Mouse (Mus musculus): ENCODE measurements around the gene Zscan4d. TPM values are rescaled to one million over a fixed set of nuclear protein-coding genes. Genes with fewer than 3 reads are reported as not detected.
"Not testable (repeated sequence)": the region's sequence is repeated elsewhere in the genome, so short reads cannot be mapped to it uniquely, and the experiment has no call there.

Gene Zscan4d
- polyA plus RNA-seq (2015; fragmentation: Nextera tagmentation; extraction: Ambion mirVana), result not detected in 2 replicates

DNA sequence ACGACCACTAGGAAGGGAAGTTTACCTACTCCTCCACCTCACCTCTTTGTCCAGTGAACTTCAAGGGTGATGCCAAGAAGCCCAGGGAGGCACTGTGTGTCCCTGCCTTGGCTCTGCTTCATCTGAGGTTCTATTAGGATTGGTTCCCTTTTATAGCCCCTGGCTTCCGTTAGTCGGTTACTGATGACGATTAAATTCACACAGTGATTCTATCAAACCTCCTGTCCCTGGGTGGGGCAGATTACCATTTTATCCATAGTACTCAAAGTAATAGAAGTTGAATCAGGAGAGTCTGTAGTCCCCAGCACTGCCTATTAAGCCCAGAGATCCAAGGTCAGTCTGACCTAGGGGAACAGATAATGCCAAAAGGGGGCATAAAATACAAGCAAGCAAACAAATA lies at the start of gene Zscan4d:
Gene Zscan4d, minus strand, starts transcription at position 101 of the 400 bp plus-strand sequence.
- not testable (repeated sequence) for H3K4me1 ChIP-seq (ENCODE audit: insufficient read depth, low read length); H3K27me3 ChIP-seq (ENCODE audit: insufficient read depth, low read length); ATAC-seq (ENCODE audit: low FRiP score, low TSS enrichment); H3K27ac ChIP-seq (ENCODE audit: low read length); H3K4me2 ChIP-seq (replicated peaks; ENCODE audit: low read depth, low read length); H3K36me3 ChIP-seq (ENCODE audit: insufficient read depth, low read length); H3K4me3 ChIP-seq (ENCODE audit: low read length); H3K9me3 ChIP-seq (ENCODE audit: low read length); H3K9ac ChIP-seq (replicated peaks; ENCODE audit: low read length)
- WGBS, result 88% methylated on average over 4 of the region's 4 CpGs

DNA sequence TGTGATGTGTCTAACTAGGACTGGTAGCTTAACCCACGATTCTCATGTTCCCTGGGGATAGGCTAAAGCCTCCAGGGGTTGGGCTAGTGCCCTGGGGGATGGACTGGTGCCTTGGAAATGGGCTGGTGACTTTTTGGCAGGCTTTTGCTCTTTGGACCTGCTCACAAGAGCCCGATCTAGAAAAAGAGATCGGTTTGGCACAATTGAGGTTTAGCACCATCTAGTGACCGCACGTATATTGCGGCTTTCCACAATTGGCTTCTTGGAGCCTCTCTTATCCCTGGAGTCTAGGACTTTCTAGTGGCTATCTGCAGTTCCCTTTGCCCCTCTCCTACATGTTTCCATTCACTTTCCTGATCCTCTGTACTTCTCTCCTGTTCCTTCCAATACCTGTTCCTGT lies 7.9 kb downstream of the Zscan4d start:
- not testable (repeated sequence) for H3K9ac ChIP-seq (replicated peaks; ENCODE audit: low read length); ATAC-seq (ENCODE audit: low FRiP score, low TSS enrichment); H3K4me2 ChIP-seq (replicated peaks; ENCODE audit: low read depth, low read length); H3K36me3 ChIP-seq (ENCODE audit: insufficient read depth, low read length); H3K4me1 ChIP-seq (ENCODE audit: insufficient read depth, low read length); H3K27me3 ChIP-seq (ENCODE audit: insufficient read depth, low read length); H3K9me3 ChIP-seq (ENCODE audit: low read length); H3K27ac ChIP-seq (ENCODE audit: low read length); H3K4me3 ChIP-seq (ENCODE audit: low read length)
- WGBS, result 35% methylated on average over 6 of the region's 6 CpGs

Other genes with a start within 250 kb of the Zscan4d start
- not detected in 2 replicates for gene Zscan4c, start 160.4 kb downstream of the Zscan4d start, polyA plus RNA-seq (2015; fragmentation: Nextera tagmentation; extraction: Ambion mirVana)
- not detected in 2 replicates for gene Zscan4-ps1, start 96.5 kb downstream of the Zscan4d start, polyA plus RNA-seq (2015; fragmentation: Nextera tagmentation; extraction: Ambion mirVana)
- not detected in 2 replicates for gene Zscan4e, start 144.5 kb upstream of the Zscan4d start, polyA plus RNA-seq (2015; fragmentation: Nextera tagmentation; extraction: Ambion mirVana)
- not detected in 2 replicates for gene Zscan4f, start 231.8 kb upstream of the Zscan4d start, polyA plus RNA-seq (2015; fragmentation: Nextera tagmentation; extraction: Ambion mirVana)

Measured in kidney, embryonic 16.5 days (tissue).